Mouse (Mus musculus) heart, postnatal 0 days (tissue): ENCODE data around the gene Adamts16.

ENCODE experiments used
- CTCF ChIP-seq: IDR thresholded peaks from 2 replicates; pipeline ENCODE4 v1.5.1; 2016; ENCODE audit warnings: antibody characterized with exemption, control low read depth, low read depth
- EP300 ChIP-seq: IDR thresholded peaks from 2 replicates; pipeline ENCODE4 v1.6.1; 2016; ENCODE audit warnings: antibody characterized with exemption, low read depth

DNA sequence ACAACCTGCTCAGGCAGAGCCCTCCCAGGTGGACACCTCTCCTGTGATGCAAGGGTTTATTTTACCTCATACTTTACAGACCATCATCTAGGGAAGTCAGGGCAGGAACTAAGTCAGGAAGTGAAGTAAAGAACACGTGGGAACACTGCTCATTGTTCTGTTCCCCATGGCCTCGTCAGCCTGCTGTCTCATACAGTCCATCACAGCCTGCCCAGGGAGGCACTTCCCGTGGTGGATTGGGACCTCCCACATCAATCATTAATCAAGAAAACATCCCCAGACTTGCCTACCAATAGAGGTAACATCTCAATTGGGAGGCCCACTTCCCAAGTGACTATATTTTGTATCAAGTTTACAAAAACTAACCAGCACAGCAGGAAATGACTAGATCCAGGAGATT is 27.2 kb downstream of the Adamts16 start:
- no peak for TF ChIP-seq EP300
- TF ChIP-seq CTCF: no peak
